Mouse (Mus musculus): ENCODE measurements around the gene Pld2.

GRCm38 (mm10) chr11:70571641-70572040 lies 31.8 kb downstream of the Pld2 start:
- TF ChIP-seq CTCF (IDR thresholded peaks at IDR 0.05), result no peak
- no peak for TF ChIP-seq EP300 (IDR thresholded peaks at IDR 0.05; ENCODE audit: insufficient read depth, low read depth, low read length)
- TF ChIP-seq POLR2A (IDR thresholded peaks at IDR 0.05; ENCODE audit: insufficient read depth, low read depth, low read length), result no peak
